Mouse (Mus musculus) kidney, adult 8-10 months (tissue): ENCODE results near the gene Vrk2.

Experiments
- DNase-seq, 2 experiments: peaks; one replicate each; pipeline ENCODE4 v3.0.0; 2022

Vrk2 gene

GRCm38 (mm10) chr11:26537816-26538215, 56.0 kb downstream of the Vrk2 start:
- no peak for DNase-seq

- DNase-seq, result no peak
Measured at GRCm38 (mm10) chr11:26533828-26534119, 60.0 kb downstream of the Vrk2 start.

GRCm38 (mm10) chr11:26532994-26533827, 60.6 kb downstream of the Vrk2 start:
- no peak for DNase-seq

GRCm38 (mm10) chr11:26526861-26527260, 66.9 kb downstream of the Vrk2 start:
- DNase-seq, result no peak

- no peak for DNase-seq
Measured at GRCm38 (mm10) chr11:26518991-26519390, 74.8 kb downstream of the Vrk2 start.

GRCm38 (mm10) chr11:26516086-26516485, 77.7 kb downstream of the Vrk2 start:
- no peak for DNase-seq

- DNase-seq, result no peak
Measured at GRCm38 (mm10) chr11:26513683-26514082, 80.1 kb downstream of the Vrk2 start.

GRCm38 (mm10) chr11:26495951-26496350, 97.8 kb downstream of the Vrk2 start:
- DNase-seq, result no peak

- peak; percentile 33 to 38 for DNase-seq
Measured at GRCm38 (mm10) chr11:26489761-26490466, 103.9 kb downstream of the Vrk2 start.

GRCm38 (mm10) chr11:26481691-26482242, 112.0 kb downstream of the Vrk2 start:
- DNase-seq, result no peak

- no peak for DNase-seq
Measured at GRCm38 (mm10) chr11:26477037-26477739, 116.6 kb downstream of the Vrk2 start.

GRCm38 (mm10) chr11:26454081-26454480, 139.7 kb downstream of the Vrk2 start:
- DNase-seq, result no peak

GRCm38 (mm10) chr11:26452693-26453092, 141.1 kb downstream of the Vrk2 start:
- DNase-seq, result no peak

GRCm38 (mm10) chr11:26451228-26451627, 142.6 kb downstream of the Vrk2 start:
- no peak for DNase-seq

- DNase-seq, result no peak
Measured at GRCm38 (mm10) chr11:26450636-26451035, 143.2 kb downstream of the Vrk2 start.

GRCm38 (mm10) chr11:26449789-26450188, 144.0 kb downstream of the Vrk2 start:
- DNase-seq, result no peak

- DNase-seq, result no peak
Measured at GRCm38 (mm10) chr11:26444374-26444773, 149.4 kb downstream of the Vrk2 start.

- DNase-seq, result no peak
Measured at GRCm38 (mm10) chr11:26441121-26441520, 152.7 kb downstream of the Vrk2 start.

- DNase-seq, result no peak
Measured at GRCm38 (mm10) chr11:26437818-26438217, 156.0 kb downstream of the Vrk2 start.

GRCm38 (mm10) chr11:26434229-26434628, 159.6 kb downstream of the Vrk2 start:
- DNase-seq, result no peak

- DNase-seq, result no peak
Measured at GRCm38 (mm10) chr11:26421472-26421871, 172.3 kb downstream of the Vrk2 start.
